Mouse (Mus musculus) CD4-positive naive resting alpha-beta T cell, adult 76 days (primary cell): ENCODE data around the gene Olfr243. TPM values are rescaled to one million over a fixed set of nuclear protein-coding genes. Genes with fewer than 3 reads are reported as not detected.

Experiments used
- total RNA-seq: library from RNA; stranded (reverse); gene quantifications from one replicate; pipeline ENCODE4 v1.2.4, GENCODE M21; 2023

Gene Olfr243
- total RNA-seq: not detected

DNA sequence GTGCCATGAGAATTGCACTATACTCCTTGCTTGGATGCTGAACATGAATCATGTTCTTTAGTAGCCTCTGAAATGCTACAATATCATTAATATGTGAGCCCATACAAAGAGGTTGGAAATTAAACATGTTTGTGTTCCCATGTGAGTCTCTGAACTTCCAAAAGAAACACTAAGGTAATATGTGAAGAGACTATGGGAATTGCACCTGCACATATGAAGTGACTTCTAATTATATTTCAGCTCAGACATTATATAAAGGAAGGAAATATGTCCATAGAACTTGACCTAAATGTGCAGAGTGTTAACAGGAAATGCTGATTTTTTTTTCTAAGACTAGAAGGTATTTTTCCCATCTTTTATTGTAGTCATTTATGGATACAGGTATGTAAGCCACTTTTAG is at the start of gene Olfr243:
Gene Olfr243, plus strand, starts transcription at position 301 of the 400 bp plus-strand sequence.

DNA sequence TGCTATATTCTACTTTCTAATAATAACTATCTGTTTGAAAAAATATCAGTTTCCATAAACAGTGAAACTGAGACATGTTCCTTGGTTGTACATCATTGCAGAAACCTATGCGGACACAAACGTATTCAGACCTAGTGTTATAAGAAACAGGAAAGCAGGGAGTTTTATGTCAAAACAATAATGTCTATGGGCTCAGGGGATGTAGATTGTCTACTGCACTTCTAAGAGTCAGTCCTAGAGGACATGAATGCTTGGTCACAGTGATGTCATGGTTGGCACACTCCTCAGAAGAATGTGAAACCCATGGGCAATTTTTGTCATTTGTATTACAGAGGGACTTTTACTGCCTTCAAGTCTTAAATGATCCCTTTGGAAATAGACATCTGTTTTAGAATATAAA is 43.4 kb upstream of the Olfr243 start, which contains the start of gene Olfr624:
Gene Olfr624, minus strand, starts transcription at position 101 of the 400 bp plus-strand sequence.

DNA sequence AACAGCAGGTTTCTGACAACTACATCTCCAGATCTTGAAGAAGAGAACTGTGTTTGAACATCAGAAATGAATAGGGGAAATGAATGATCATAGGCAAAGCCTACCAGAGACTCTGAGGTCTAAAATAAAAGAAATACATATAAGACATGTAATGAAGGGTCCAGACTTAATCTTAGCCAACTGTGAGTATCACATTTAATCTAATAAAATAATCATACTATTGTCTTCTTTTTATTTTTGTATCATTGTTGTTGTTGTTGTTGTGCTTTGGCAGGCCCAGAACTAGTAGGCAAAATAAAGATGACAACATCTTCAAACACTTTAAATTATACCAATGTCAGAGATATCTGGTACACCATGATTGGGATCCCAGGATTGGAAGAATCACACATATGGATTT is 32.1 kb upstream of the Olfr243 start, which contains the start of gene Olfr625-ps1:
Gene Olfr625-ps1, plus strand, starts transcription at position 301 of the 400 bp plus-strand sequence.

DNA sequence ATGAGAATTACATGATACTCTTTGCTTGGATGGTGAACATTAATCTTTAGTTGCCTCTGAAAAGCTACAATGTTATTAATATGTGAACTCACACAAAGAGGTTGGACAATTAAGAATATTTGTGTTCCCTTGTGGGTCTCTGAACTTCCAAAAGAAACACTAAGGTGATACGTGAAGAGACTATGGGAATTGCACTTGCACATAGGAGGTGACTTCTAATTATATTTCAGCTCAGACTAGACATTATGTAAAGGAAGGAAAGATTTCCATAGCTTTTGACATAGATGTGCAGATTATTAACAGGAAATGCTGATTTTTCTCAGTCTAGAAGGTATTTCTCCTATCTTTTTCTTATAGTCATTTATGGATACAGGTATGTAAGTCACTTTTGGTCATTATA is 15.6 kb downstream of the Olfr243 start, which contains the start of gene Olfr628:
Gene Olfr628, plus strand, starts transcription at position 301 of the 400 bp plus-strand sequence.

DNA sequence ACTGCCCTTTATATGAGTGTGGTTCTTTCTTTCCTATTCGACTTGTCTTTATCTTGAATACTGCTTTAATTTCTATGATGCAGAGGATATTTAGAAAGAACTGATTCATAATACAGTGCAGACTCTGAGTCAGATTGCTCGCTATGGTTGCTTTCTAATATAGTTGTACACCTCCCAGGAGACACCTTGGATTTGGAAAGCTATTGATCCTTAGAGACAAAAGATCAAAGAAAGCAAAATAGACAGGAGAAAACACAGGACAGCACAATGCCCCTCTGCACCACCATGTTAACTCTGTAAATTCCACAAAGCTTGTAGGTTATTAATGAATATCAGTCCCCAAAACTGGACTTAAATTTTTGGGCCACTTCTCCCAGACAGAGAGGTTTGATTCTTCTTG is 30.4 kb downstream of the Olfr243 start, which contains the start of gene Olfr629:
Gene Olfr629, minus strand, starts transcription at position 101 of the 400 bp plus-strand sequence.

DNA sequence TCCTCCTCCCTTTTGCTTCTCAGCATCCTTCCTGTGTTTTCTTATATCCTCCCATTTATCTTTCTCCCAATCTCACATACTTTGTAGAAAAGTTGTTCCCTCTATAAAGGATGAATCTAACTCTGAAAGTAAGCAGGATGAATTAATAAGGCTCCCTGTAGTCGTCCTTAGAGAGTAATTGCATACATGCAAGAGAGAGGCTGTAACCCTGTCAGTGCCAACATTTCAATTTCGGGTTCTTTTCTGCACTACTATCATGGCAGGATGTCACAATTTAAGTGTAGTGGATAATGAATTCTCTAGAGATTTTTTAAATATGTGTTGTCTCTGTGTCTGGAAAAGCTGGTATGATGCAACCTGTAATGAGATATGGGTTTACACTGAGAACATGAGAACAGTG is 42.8 kb downstream of the Olfr243 start, which contains the start of gene Olfr630:
Gene Olfr630, minus strand, starts transcription at position 101 of the 400 bp plus-strand sequence.

Other genes starting within 250 kb of the Olfr243 start
- gene Olfr608, start 244.8 kb upstream of the Olfr243 start, total RNA-seq: not detected
- not detected for gene Olfr609, start 216.6 kb upstream of the Olfr243 start, total RNA-seq
- not detected for gene Olfr610, start 202.5 kb upstream of the Olfr243 start, total RNA-seq
- not detected for gene Olfr611, start 193.8 kb upstream of the Olfr243 start, total RNA-seq
- not detected for gene Olfr612, start 172.0 kb upstream of the Olfr243 start, total RNA-seq
- gene Olfr613, start 166.6 kb upstream of the Olfr243 start, total RNA-seq: not detected
- gene Olfr615, start 158.6 kb upstream of the Olfr243 start, total RNA-seq: not detected
- not detected for gene Olfr616, start 145.5 kb upstream of the Olfr243 start, total RNA-seq
- gene Olfr617, start 141.6 kb upstream of the Olfr243 start, total RNA-seq: not detected
- gene Olfr618, start 124.6 kb upstream of the Olfr243 start, total RNA-seq: not detected
- not detected for gene Olfr619, start 114.1 kb upstream of the Olfr243 start, total RNA-seq
- gene Olfr620, start 102.1 kb upstream of the Olfr243 start, total RNA-seq: not detected
- not detected for gene Olfr622, start 72.0 kb upstream of the Olfr243 start, total RNA-seq
- gene Olfr623, start 51.0 kb upstream of the Olfr243 start, total RNA-seq: not detected
- gene Olfr624, start 43.5 kb upstream of the Olfr243 start, total RNA-seq: not detected
- gene Olfr625-ps1, start 32.0 kb upstream of the Olfr243 start, total RNA-seq: not detected
- not detected for gene Olfr628, start 15.7 kb downstream of the Olfr243 start, total RNA-seq
- gene Olfr629, start 30.3 kb downstream of the Olfr243 start, total RNA-seq: not detected
- not detected for gene Olfr630, start 42.7 kb downstream of the Olfr243 start, total RNA-seq
- not detected for gene Olfr69, start 56.9 kb downstream of the Olfr243 start, total RNA-seq
- not detected for gene Olfr68, start 65.0 kb downstream of the Olfr243 start, total RNA-seq
- gene Olfr67, start 77.2 kb downstream of the Olfr243 start, total RNA-seq: not detected
- gene Hbb-bt, start 99.3 kb downstream of the Olfr243 start, total RNA-seq: 492 TPM
- gene Hbb-bs, start 113.4 kb downstream of the Olfr243 start, total RNA-seq: 2,802 TPM
- gene Hbb-bh2, start 125.8 kb downstream of the Olfr243 start, total RNA-seq: not detected
- not detected for gene Hbb-bh1, start 128.5 kb downstream of the Olfr243 start, total RNA-seq
- not detected for gene Hbb-y, start 138.5 kb downstream of the Olfr243 start, total RNA-seq
- not detected for gene Olfr66, start 171.6 kb downstream of the Olfr243 start, total RNA-seq
- gene Olfr64, start 179.8 kb downstream of the Olfr243 start, total RNA-seq: not detected
- gene Olfr65, start 188.8 kb downstream of the Olfr243 start, total RNA-seq: not detected
- gene Olfr631, start 214.2 kb downstream of the Olfr243 start, total RNA-seq: not detected
- not detected for gene Olfr632, start 219.7 kb downstream of the Olfr243 start, total RNA-seq
- not detected for gene Olfr633, start 229.8 kb downstream of the Olfr243 start, total RNA-seq